Mouse (Mus musculus) skeletal muscle tissue, adult 2 months (tissue): ENCODE results near the gene Chn2.

Source experiments
- DNase-seq: peaks from one replicate; pipeline ENCODE4 v3.0.0-alpha.2; 2012; ENCODE audit warnings: low read depth, low spot score

Gene Chn2

DNA sequence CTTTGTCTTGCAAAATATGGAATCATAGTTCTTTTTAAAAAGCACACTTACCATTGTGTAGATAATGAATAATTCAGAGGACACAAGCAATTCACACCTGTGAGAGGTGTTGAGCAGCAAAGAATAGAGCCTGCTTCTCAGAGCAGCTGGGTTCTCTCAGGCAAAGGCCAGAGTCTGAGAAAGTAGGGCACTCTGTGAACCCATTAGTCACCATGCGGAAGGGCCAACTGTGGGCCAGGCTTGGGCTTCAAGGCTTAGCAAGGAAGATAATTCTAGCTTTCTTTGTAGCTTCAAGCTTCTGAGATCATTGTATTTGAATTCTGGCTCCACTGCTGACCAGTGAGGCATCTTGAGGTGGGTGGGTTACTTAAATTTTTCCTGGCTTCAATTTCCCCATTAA, 2.8 kb downstream of the Chn2 start:
- DNase-seq, result no peak

DNA sequence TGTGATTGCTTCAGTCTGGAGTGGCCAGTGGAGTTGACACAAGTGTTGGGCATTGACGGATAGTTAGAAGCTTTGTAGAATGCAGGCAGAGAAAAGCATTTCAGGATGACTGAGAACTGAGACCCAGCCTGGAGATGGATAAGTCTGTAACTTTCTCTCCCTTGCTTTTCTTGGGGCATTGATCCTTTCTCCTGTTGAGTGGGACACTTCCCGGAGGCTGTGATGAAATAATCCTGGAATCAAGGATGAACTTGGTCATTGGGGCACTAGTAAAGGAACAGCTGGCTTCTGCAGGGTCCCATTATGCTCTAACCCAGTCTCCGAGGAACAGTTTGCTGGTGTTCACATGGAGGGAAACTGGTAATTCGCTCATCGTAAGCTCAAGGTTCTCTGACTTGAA, 4.2 kb downstream of the Chn2 start:
- DNase-seq, result no peak

DNA sequence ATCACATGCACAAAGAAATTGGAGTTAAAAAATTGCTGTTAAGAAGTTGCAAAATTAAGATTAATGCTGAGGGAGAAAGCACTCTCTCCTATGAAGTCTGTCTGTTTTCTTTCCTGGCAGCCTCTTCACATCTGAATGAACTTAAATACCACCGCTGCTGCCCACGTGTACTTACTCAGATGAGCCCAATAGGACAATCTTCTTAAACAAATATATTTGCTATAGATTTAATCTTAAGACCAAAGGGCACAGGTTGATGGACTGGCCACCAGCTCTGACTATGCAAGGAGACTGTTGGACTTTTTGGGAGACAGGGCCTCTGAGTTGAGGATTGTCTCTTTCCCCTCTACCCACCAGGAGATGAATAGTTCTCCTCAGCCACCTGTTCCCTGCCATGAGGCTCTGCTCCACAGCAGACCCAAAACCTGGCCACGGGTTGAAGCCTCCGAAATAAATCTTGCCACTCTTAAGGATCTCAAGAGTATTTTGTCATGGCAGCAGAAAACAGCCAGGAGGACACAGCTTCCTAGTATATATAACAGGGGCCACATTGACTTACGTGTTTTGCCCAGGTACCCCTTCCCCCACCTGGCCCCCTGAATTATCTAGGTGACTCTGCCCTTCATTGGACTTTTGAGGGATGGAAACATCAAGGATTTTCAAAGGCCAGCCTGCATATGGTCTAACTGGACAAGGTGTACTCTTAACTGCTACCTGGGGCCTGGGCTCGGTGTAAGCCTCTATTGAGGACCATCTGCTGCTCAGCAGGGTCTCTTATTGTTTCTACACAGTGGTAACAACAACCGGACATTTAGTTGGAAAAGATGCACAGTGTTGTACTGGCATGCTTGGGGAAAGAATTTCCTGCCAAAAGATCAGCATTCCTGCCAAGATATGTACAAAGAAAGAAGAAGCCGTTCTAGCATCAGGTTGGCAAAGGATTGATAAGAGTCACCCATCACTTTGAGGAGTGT, 6.7 kb downstream of the Chn2 start:
- no peak for DNase-seq

DNA sequence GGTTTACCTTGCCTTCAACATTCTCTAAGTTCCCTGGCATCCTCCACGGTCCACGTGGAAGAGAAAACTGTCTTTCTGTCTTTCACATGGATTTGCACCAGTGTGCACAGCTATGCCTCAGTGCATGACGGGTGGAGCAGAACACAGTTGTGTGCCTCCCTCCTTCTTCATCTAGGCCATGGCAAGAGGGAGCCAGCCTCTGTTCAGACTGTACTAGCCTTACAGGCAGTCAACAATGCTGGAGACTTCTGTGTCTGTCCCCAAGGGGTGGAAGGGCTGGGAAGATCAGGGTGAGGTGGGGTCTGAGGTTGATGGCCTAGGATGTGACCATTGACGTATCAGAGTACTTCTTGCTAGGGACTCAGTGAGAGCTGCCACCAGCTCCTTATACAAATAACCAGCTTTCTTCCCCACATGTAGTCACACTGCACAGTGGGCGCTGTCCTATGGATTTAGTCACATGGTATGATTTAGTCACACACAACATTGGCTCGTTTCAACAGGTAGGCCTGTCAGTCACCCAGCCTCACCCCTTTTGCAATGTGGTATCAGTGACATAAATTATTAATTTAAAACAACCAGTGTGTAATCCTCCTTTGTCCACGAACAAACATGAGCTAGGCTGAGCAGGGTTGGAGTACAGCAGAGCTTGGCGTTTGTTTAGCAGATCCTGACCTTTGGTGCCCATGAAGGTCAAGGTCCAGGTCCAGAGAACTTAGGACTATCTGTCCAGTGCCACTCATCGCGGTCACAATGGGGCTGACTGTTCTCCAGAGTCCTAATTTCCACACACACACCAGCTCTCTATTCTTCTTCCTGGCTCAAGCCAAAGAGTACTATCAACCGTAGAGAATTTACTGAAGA, 7.8 kb downstream of the Chn2 start:
- no peak for DNase-seq

DNA sequence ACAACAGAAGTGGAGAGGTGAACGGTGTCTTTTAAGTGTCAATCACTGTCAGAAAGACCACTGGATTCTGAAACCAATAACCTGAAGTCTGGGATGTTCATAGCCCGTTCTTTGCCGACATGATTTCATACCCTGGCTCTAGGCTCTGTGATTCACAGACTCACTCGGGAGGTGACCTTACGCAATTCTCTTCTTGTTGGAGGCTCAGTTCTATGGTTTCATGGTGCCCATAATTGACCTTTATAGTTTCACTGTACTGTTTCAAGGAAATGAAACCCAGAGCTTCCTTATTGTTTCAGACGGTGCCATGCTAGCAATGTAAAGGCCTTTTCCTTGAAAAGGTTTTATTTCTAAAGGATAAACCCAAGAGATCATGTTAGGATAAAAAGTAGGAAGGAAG, 9.4 kb downstream of the Chn2 start:
- DNase-seq, result no peak

DNA sequence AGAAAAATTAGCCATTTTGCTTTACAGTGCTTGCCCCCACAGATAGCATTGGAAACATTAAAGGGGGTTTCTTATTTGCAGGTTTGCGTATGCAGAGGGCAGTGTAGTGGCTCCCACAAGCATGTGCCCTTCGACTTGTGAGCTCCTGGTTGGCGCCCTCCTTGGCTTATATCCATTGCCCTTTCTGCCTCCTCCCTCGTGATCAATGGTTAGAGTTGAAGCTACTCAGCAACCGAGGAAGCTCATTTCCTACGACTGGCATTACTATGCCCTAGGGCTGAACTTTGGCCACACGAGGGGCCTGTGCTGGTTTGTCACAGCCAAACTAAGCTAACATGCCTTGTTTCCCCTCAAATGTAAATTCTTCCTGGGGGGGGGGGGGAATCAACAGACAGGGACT, 11.8 kb downstream of the Chn2 start:
- DNase-seq, result no peak

DNA sequence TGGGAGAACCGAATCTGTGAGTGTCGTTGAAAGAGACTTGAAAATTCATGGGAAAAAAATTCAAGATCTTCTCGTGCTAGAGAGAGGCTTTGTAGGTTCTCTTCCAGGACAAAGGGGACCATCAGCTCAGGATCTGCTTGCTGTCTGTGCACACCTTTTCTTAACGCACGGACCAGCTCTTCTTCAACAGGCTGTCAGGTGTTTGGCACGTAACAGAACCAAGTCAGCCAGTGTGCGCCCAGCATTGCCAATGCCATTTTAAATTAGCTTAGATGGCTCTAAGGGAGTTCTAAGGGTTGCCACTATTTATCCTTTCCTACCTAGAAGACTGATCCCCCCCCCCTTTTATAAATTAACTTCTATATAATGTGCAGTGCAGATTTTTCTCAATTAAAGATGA, 12.8 kb downstream of the Chn2 start:
- DNase-seq, result no peak

DNA sequence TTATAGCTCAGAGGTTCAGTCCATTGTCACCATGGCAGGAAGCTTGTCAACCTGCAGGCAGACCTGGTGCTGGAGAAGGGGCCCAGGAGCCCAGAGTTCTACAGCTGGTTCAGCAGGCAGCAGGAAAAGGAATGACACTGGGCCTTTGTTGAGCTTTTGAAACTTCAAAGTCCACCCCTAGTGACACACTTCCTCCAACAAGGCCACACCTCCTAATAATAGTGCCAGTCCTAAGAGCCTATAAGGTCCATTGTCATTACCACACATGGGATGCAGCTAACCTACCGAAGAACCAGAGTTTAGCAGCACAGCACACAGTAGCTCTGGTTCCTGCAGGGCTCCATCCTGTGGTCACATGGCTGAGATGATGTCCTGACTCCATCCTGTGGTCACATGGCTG, 13.3 kb downstream of the Chn2 start:
- no peak for DNase-seq

DNA sequence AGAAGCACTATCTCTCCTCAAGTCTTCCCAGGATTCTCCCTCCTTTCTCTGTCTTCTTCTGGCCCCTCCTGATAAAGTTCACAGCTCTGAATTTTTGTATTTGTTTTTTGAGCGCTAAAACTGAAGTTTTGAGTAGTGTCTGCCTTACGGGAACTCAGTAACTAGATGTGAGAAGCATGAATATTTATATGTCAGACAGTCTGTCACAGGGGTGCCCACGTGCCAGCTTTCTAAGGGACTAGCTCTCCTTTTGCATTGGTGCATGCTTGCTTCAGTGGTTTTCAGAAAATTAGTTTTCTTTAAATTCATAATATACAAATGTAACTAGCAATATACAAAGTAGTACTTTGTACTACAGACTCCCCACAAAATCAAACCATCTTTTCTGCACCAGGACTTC, 14.0 kb downstream of the Chn2 start:
- DNase-seq, result no peak

DNA sequence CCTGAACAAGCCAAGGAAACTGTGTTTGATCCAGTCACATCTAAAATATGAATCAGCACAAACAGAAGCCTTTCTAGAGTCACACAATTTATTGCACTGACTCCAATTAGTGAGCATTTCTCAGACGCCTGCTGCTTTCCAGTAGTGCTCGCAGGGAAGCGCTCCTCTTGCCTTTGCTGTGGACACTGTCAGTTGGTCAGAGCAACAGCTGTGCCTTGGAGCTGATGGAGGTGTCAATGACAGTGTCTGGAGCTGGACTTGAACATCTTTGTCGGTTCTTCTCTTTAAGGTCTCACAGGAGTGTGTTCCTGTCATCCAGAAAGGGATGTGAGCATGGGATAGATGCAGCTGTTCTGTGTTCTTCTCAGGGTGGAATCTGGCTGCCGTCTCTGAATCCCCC, 16.0 kb downstream of the Chn2 start:
- DNase-seq, result no peak

DNA sequence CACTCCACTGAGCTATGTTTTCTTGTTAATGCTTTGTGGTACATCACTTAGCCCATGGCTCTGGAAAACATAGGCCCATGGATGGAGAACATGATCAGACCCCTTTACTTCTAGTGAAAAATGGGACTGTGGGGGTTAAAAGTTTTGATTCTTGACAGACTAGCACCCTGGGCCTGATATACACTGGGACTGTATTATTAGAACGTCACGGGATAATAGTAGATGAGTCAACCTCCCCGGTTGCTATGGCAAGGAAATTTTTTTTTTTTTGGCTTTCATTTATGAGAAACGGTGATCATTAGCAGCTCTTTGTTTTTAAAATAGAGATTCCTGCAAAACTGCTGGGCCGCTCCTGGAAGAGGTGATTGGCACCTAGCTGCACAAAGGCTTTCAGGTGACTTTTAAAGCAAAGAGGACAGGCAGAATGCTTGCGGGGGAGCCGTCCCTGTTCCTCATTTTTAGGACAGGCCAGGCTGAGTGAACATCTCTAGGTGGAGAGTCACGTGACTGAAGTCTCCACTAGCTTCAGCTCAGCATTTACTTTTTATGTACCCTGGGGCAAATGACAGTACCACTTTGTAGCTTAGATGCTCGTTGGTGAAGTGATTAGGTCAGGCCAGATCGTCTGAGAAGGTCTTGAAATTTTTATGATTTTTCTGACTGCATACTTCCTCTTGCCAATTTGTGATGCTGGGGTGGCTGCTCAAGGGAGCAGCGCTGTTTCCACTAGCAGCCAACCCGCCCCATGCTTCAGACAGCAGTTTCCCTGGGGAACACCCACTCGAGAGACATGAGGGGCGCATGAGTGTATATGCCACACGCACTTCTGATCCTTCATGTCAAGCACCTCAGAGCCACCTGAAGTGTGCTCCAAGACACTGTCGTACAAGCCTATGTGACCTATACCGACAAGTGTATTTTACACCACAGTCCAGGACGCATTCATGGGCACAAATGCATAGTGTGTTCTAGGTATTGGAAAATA, 17.5 kb downstream of the Chn2 start:
- DNase-seq, result no peak

DNA sequence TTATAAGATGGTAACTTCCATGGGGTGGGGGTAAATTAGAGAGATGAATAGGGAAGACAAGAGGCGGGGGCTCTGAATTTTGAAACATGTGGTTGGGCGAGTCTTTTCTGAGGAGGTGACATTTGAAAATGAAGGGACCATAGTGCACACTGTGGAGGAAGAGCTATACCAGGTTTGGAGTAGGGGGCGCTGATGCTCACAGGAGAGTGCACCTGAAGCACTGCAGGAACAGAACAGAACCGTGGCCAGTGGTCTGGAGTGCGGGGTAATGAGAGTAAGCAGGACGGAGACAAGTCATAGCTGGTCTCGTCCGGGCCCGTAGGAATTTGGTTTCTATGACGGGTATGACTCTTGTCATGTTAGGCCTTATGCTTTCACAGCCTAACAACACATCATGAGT, 18.3 kb downstream of the Chn2 start:
- DNase-seq, result no peak

DNA sequence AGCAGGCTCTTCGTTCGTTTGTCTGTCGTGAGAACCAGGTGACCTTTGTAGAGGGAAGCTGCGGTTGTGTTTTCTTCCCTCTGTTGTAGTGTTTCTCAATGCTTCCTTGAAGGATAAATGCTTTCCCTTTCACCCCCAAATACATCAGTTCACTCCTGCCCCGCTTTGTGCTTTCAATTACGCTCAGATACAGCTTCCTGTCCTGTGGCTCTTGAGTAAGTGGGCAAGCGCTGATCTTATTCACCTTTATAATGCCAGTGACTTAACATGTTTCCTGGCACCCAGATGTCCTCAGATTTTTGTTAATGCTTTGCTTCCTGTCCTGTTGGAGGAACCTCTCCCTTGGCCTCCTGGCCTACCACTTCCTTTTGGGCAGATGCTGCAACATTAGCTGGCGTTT, 19.5 kb downstream of the Chn2 start:
- no peak for DNase-seq

DNA sequence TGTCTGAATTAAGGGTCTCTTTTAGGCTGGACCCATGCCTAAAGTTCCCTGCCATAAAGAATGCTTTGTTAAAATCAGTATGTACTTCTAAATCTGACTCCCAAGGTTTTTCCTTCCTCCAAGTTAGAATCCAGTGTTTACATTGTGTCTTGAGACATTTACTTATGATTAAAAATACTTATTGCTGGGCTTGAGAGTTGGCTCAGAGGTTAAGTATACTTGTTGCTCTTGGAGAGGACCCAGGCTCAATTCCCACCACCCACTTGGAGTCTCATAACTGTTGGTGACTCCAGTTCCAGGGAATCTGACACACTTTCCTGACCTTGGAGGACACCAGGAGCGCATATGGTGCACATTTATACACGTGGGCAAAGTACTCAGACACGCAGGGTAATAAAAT, 20.9 kb downstream of the Chn2 start:
- DNase-seq, result no peak

DNA sequence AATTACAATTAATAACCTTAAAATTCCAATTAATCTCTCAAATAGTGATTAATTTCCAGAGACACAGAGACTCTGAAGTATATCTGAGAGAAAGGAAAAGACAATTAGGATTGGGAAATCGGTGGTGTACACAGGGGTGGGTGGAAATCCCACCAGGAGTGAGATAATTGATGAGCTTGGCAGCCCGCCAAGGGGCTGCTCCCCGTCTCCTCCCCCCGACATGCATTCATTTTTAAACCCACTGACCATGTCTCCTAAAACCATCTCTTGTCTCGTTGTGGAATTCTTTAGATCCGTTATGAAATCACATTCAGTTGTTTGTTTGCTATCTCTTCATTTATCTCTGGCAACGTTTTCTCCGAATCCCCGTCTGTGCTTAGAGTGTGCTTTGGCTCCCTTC, 22.0 kb downstream of the Chn2 start:
- DNase-seq, result no peak

DNA sequence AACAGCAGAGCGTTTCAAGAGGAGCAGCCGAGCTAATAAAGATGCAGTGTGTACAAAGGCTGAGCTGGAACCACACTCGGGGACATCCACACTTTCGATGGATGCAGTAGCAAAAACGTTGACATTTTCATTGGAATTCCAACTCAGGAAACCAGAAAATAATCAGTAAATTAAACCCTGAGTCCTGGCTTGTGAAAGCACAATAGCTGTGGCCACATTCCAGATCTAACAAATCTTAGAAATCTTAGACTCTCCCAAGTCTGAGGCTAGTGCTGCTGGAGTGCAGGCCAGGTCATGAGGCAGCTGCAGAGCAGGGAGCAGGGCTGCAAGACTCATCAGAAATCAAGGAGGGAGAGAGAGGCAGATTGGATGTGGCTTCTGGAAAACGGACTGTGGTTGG, 24.5 kb downstream of the Chn2 start:
- no peak for DNase-seq

DNA sequence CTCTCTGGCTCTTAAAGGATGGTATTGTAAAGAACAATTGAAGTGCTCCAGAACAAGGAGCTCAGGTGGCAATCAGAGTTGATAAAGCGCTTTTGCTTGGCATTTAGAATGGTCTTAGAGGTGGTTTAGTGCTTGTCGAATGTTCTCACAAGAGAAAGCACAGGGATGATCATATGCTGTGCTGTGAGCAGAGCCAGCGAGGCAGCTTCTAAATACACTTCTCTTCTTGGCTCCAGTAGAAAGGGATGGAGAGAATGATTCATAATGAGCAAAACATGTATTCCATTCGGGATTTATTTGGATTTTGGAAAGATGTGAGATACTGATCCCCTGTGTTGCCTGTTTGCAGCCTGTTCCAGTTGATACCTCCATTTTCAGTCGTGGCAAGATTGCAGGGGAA, 28.0 kb downstream of the Chn2 start:
- peak; percentile 13 for DNase-seq

DNA sequence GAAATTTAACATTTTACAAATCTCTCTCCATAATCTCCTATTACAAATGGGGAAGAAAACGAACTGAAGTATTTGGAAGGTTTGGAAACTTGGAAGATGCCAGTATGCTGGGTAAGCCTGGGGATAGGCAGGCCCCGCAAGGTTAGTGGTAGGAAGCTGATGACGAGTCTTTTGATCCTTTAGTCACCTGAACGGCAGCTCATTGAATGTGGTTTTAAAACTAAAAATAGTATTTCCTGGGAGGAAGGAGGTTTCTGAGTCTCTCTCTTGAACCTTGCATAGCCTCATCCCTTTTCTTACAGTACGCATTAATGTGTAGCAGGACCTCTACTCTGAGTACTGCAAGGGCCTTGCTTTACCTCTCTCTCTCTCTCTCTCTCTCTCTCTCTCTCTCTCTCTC, 29.5 kb downstream of the Chn2 start:
- DNase-seq, result no peak

DNA sequence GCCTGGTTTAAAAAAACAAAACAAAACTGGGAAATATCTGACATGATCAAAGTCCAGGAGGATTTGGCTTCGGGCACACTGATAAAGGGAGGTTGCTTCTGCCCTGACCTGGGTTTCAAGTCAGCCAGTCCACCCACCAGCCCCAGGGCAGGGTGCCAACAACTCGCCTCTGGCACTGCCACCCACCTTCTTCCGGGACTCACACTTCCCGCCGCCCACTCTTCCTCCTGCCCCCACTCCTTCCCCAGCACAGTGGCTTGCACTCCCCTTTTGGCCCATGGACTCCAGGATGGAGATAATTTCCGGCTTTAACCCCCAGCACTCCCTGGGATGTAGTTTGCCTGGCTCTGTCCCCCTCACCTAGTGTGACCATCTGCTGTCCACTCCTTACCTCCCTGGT, 31.4 kb downstream of the Chn2 start:
- DNase-seq, result no peak

DNA sequence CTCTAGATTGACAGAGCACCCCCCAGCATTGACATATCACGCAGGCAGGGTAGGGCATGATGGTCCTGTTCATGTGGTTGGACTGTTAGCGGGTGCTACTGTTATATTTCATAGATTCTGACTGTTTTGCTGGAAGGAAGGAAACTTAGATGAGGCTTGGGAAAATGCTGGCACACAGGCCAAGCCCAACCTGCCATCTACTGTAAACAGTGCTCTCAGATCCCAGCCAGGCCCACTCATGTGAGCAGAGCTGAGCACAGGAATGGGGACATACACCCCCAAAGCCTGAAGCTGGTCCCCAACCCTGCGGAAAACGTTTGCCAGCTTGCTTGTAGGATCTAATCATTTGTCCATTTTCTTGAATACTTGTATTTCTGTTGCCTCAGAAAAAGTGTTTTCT, 32.1 kb downstream of the Chn2 start:
- no peak for DNase-seq

DNA sequence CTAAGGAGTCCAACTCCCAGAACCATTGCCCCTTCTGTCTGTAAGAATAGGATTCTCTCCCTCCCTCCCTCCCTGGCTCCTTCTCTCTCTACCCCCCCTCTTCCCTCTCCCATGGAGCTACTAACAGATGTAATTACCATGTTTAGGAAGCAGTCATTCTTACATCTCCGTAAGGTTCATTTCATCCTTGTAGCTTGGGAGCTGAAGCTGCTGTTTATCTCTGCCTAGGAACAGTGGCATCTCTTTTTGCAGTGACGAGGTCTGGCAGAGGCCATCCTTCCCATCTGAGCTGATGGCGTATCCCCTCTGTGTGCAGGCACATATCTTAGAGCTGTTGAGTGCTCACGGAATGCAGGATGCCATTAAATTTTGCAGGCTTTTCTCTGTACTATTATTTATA, 35.1 kb downstream of the Chn2 start:
- DNase-seq, result no peak

DNA sequence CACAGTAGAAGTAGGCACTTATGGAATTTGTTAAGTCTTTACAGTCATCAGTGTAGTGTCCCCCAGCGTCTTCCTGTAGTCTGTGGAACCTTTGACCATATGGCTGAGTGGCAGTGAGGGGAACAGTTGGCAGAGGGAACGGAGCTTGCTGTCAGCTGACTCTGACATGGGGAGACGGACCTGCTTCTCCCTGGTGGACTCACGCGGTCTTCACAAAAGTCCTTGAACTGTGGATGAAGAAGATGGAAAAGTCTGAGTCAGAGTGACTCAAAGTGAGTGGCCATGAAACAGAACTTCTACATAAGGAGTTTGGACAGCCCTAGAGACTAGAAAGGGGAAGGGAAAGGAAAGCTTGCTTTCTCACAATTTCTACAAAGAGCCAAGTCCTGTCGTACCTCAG, 36.1 kb downstream of the Chn2 start:
- no peak for DNase-seq
